Mouse (Mus musculus) C2C12 (cell line): ENCODE data around the gene Ppp1r11.

Experiments used
- CTCF ChIP-seq: IDR thresholded peaks from one replicate; pipeline ENCODE4 v1.5.1; 2011; ENCODE audit not compliant: control insufficient read depth, insufficient read depth, insufficient read length
- FOSL1 ChIP-seq: IDR thresholded peaks from one replicate; pipeline ENCODE4 v1.8.0; 2011; ENCODE audit warnings: mild to moderate bottlenecking, low read length; ENCODE audit not compliant: poor library complexity, insufficient read depth, severe bottlenecking
- MAX ChIP-seq: IDR thresholded peaks from one replicate; pipeline ENCODE4 v1.6.1; 2011; ENCODE audit warnings: mild to moderate bottlenecking, control low read depth
- MYOD1 ChIP-seq: IDR thresholded peaks from one replicate; pipeline ENCODE4 v1.6.1; 2011; ENCODE audit warnings: low read depth; ENCODE audit not compliant: control insufficient read depth, insufficient read length
- MYOG ChIP-seq: IDR thresholded peaks from one replicate; pipeline ENCODE4 v1.6.1; 2011; ENCODE audit not compliant: control insufficient read depth, insufficient read length; ENCODE audit errors: extremely low read depth
- USF1 ChIP-seq: IDR thresholded peaks from one replicate; pipeline ENCODE4 v1.6.1; 2011; ENCODE audit warnings: low read depth, mild to moderate bottlenecking, control low read depth, moderate library complexity

GRCm38 (mm10) chr17:36972791-36973190, 21.2 kb upstream of the Ppp1r11 start:
- TF ChIP-seq CTCF (no peak), MYOG (no peak), USF1 (no peak), MYOD1 (no peak), MAX (no peak), FOSL1 (no peak)
